Mouse (Mus musculus) lung, embryonic 14.5 days (tissue): ENCODE results near the gene Gm10277. TPM values are rescaled to one million over a fixed set of nuclear protein-coding genes. Genes with fewer than 3 reads are reported as not detected.

Experiments
- ATAC-seq: fragments of 200-750 bp; cut with Nextera tagmentation; 2 replicates; pipeline ENCODE4 v1.8.0; 2017; ENCODE audit warnings: mild to moderate bottlenecking, moderate TSS enrichment, moderate library complexity; ENCODE audit not compliant: insufficient read depth
- DNase-seq: peaks from one replicate; pipeline ENCODE4 v3.0.0-alpha.2; 2015
- H3K27ac ChIP-seq: fragments of 300-500 bp; sonication (generic); 2 replicates; pipeline ENCODE4 v1.5.1; 2014; ENCODE audit warnings: low read depth, mild to moderate bottlenecking, moderate library complexity
- H3K27me3 ChIP-seq: fragments of 300-500 bp; sonication (generic); 2 replicates; pipeline ENCODE4 v1.6.1; 2014; ENCODE audit warnings: low read length, control low read depth; ENCODE audit not compliant: insufficient read depth
- H3K36me3 ChIP-seq: fragments of 300-500 bp; sonication (generic); 2 replicates; pipeline ENCODE4 v1.6.1; 2014; ENCODE audit warnings: control low read depth; ENCODE audit not compliant: insufficient read depth
- H3K4me1 ChIP-seq: fragments of 300-500 bp; sonication (generic); 2 replicates; pipeline ENCODE4 v1.6.1; 2014; ENCODE audit warnings: antibody characterized with exemption, control low read depth; ENCODE audit not compliant: insufficient read depth
- H3K4me2 ChIP-seq: fragments of 300-500 bp; sonication (generic); 2 replicates; pipeline ENCODE4 v1.6.1; 2014; ENCODE audit warnings: mild to moderate bottlenecking
- H3K4me3 ChIP-seq: fragments of 300-500 bp; sonication (generic); 2 replicates; pipeline ENCODE4 v1.5.1; 2014; ENCODE audit warnings: low read depth, low read length
- H3K9ac ChIP-seq: fragments of 300-500 bp; sonication (generic); 2 replicates; pipeline ENCODE4 v1.6.1; 2014
- H3K9me3 ChIP-seq: fragments of 300-500 bp; sonication (generic); 2 replicates; pipeline ENCODE4 v1.6.1; 2016; ENCODE audit warnings: low read depth, low read length, control low read depth
- CTCF ChIP-seq: IDR thresholded peaks from 2 replicates; pipeline ENCODE4 v1.5.1; 2016; ENCODE audit warnings: antibody characterized with exemption, low read depth
- WGBS: fragments of 180-500 bp; shearing (Covaris S2); extraction: QIAGEN DNeasy Blood & Tissue Kit; methylation state at CpG from one replicate; pipeline ENCODE4 v1.1.7; 2014; 5-methylcytosine and 5-hydroxymethylcytosine counted together
- polyA plus RNA-seq: library from polyadenylated mRNA; unstranded; fragments of >200 nt; fragmentation: Nextera tagmentation; extraction: Ambion mirVana; gene quantifications from 2 replicates; pipeline ENCODE4 v1.2.1, GENCODE M21; 2014

Gene Gm10277
- polyA plus RNA-seq, 1 experiment from 2014 or later: 1.5 TPM

- Histone ChIP-seq H3K36me3 (peaks cover 24% of the 10 kb centered on the region), H3K9ac (no peak overlapping the region), H3K4me2 (no peak overlapping the region), H3K27me3 (no peaks in the 10 kb centered on the region), H3K4me1 (no peaks in the 10 kb centered on the region), H3K4me3 (no peak overlapping the region), H3K9me3 (no peaks in the 10 kb centered on the region), H3K27ac (no peak overlapping the region)
- WGBS: 66% methylated on average over 2 of the region's 2 CpGs
- TF ChIP-seq CTCF: no peak
- ATAC-seq: no peak
- no peak for DNase-seq
These were observed 26.4 kb upstream of the Gm10277 start for GRCm38 (mm10) chr11:77813969-77814368.

- peaks cover 13% of the 10 kb centered on the region for H3K36me3 ChIP-seq
- TF ChIP-seq CTCF: no peak
- no peak overlapping the region for H3K9ac ChIP-seq
- H3K27ac ChIP-seq: no peak overlapping the region
- WGBS: 80% methylated on average over 6 of the region's 6 CpGs
- no peaks in the 10 kb centered on the region for H3K9me3 ChIP-seq
- H3K4me2 ChIP-seq: no peak overlapping the region
- DNase-seq (no peak), ATAC-seq (no peak)
- H3K27me3 ChIP-seq: no peaks in the 10 kb centered on the region
- no peak overlapping the region for H3K4me3 ChIP-seq
- no peaks in the 10 kb centered on the region for H3K4me1 ChIP-seq
These were observed 22.5 kb upstream of the Gm10277 start for GRCm38 (mm10) chr11:77810018-77810417.

- Histone ChIP-seq H3K9ac (no peak overlapping the region), H3K4me3 (no peak overlapping the region), H3K4me2 (no peak overlapping the region), H3K27ac (no peak overlapping the region), H3K36me3 (peaks cover 11% of the 10 kb centered on the region), H3K4me1 (no peaks in the 10 kb centered on the region), H3K27me3 (no peaks in the 10 kb centered on the region), H3K9me3 (no peaks in the 10 kb centered on the region)
- no peak for TF ChIP-seq CTCF
- ATAC-seq (no peak), DNase-seq (no peak)
- WGBS: 65% methylated on average over 4 of the region's 4 CpGs
These were observed 21.7 kb upstream of the Gm10277 start for GRCm38 (mm10) chr11:77809215-77809614.

- H3K4me1 ChIP-seq: no peaks in the 10 kb centered on the region
- no peak overlapping the region for H3K4me2 ChIP-seq
- H3K9me3 ChIP-seq: no peaks in the 10 kb centered on the region
- no peaks in the 10 kb centered on the region for H3K27me3 ChIP-seq
- no peak overlapping the region for H3K27ac ChIP-seq
- 54% methylated on average over 5 of the region's 5 CpGs for WGBS
- peaks cover 11% of the 10 kb centered on the region for H3K36me3 ChIP-seq
- DNase-seq (no peak), ATAC-seq (no peak)
- no peak overlapping the region for H3K9ac ChIP-seq
- TF ChIP-seq CTCF: no peak
- no peak overlapping the region for H3K4me3 ChIP-seq
These were observed 20.5 kb upstream of the Gm10277 start for GRCm38 (mm10) chr11:77808051-77808465.

DNA sequence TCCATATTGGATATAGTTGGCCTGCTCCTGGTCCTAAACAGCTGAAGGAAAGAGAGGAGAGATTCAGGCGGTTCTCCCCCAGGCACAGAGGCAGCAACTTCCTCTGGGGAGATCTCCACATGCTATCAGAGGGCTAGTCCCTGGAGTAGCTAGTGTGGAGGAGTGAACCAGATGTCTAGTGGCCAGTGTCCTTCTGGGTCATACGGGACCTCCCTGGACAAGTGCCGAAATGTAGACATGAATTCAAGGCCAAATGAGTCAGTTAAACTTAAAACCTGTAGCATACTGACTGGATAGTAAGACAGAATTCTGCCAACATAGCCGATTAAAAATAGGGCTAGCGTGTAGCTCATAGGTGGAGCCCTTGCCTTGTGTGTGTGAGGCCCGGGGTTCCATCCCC lies 19.3 kb upstream of the Gm10277 start:
- no peak overlapping the region for H3K4me2 ChIP-seq
- H3K36me3 ChIP-seq: no peaks in the 10 kb centered on the region
- H3K27me3 ChIP-seq: no peaks in the 10 kb centered on the region
- DNase-seq: no peak
- H3K9ac ChIP-seq: no peak overlapping the region
- 82% methylated on average over 6 of the region's 6 CpGs for WGBS
- ATAC-seq: no peak
- no peak overlapping the region for H3K4me3 ChIP-seq
- 0 out of 2 replicates have a peak, but pooled peaks cover 2% of the 10 kb centered on the region for H3K4me1 ChIP-seq
- no peak for TF ChIP-seq CTCF
- no peaks in the 10 kb centered on the region for H3K9me3 ChIP-seq
- no peak overlapping the region for H3K27ac ChIP-seq

DNA sequence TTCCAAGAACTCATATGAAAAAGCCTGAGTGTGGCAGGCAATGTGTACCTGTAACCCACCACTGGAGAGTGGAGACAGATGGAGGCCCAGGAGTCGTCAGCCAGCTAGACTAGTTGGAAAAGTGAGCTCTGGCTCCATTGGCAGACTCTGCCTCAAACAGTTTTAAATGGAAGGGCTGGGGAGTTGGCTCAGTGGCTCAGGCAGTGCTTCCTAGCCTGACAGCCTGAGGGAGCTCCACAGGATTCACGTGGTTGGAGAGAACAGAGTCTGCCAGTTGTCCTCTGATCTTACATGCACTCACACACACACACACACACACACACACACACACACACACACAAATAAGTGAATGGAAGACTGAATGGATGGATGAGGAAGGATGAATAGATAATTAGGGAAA lies 18.7 kb upstream of the Gm10277 start:
- TF ChIP-seq CTCF: no peak
- 0 out of 2 replicates have a peak, but pooled peaks cover 2% of the 10 kb centered on the region for H3K4me1 ChIP-seq
- DNase-seq (peak; percentile 19), ATAC-seq (no peak)
- H3K4me3 ChIP-seq: no peak overlapping the region
- no peaks in the 10 kb centered on the region for H3K9me3 ChIP-seq
- H3K9ac ChIP-seq: no peak overlapping the region
- H3K27me3 ChIP-seq: no peaks in the 10 kb centered on the region
- no peak overlapping the region for H3K27ac ChIP-seq
- H3K4me2 ChIP-seq: no peak overlapping the region
- WGBS: 22% methylated on average over 2 of the region's 2 CpGs
- no peaks in the 10 kb centered on the region for H3K36me3 ChIP-seq

DNA sequence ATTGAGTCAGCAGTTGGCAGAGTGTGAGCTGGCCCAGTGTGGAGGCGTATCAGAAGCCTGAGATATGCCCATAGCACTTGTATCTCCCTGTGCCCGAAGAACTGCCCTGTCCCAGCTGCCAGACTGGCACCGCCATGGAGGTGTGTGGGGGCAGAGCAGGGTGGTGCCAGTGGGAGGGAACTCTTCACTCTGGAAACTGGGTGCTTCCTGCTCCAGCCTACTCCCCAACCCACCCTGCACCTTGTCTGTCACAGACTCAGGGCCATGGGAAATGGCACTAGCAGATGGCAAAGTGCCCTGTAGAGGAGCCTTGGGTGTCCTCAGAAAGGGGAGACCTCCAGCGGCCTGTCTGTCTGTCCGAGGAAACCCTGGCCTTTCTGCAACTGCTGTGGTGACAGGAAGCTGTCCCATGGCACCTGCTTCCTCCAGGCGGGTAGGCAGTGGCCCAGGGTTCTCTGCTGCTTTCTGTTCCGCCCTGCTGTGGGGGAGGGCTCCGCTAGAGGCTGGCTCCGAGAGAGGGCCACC lies 14.9 kb upstream of the Gm10277 start:
- no peak overlapping the region; the same call in 1 of the 2 replicates for H3K9ac ChIP-seq
- peak overlapping the region; percentile 46; the same call in 1 of the 2 replicates for H3K27ac ChIP-seq
- no peak overlapping the region for H3K4me3 ChIP-seq
- H3K27me3 ChIP-seq: no peaks in the 10 kb centered on the region
- WGBS: 64% methylated on average over 9 of the region's 9 CpGs
- H3K9me3 ChIP-seq: no peaks in the 10 kb centered on the region
- ATAC-seq (no peak), DNase-seq (peak; percentile 38)
- H3K4me2 ChIP-seq: peak overlapping the region; percentile 46
- TF ChIP-seq CTCF: no peak
- no peaks in the 10 kb centered on the region for H3K36me3 ChIP-seq
- H3K4me1 ChIP-seq: 0 out of 2 replicates have a peak, but pooled peaks cover 2% of the 10 kb centered on the region
